Comparison of ENCODE assay signal across 9 mouse cellular contexts in genomic region chr9:66787821-66788220, GRCm38 (mm10). TPM values are rescaled to one million over a fixed set of nuclear protein-coding genes. Genes with fewer than 3 reads are reported as not detected.
DNase-seq lines count a peak whose midpoint lies in the region; ATAC-seq and TF ChIP-seq lines count a peak whose summit lies in the region.
"Had no signal": no experiment of that assay in that cellular context is flagged by ENCODE, and none has a peak within 500 bp of the region (broad histone marks: within the 10 kb centered on the region; RNA-seq: fewer than 3 reads in every experiment).

No protein-coding gene starts in this region.

- no peaks in the 10 kb centered on the region for H3K27me3 ChIP-seq in kidney, adult 2 months (replicated peaks; ENCODE audit: control insufficient read depth, insufficient read depth, low read length)

- H3K27ac ChIP-seq in kidney, adult 2 months (ENCODE audit: insufficient read depth, low read depth, low read length), result no peak overlapping the region
- H3K27ac ChIP-seq: liver, embryonic 15.5 days had no signal

- ATAC-seq in CD4-positive, CD25-positive, alpha-beta regulatory T cell, adult 4 months, result no peak

- TF ChIP-seq CTCF in kidney, adult 2 months (conservative IDR thresholded peaks at IDR 0.05; ENCODE audit: insufficient read depth, insufficient read length, low read depth, low read length), result 0 out of 2 replicates have a peak, but pooled peaks have one; percentile 13

- H3K4me3 ChIP-seq in kidney, adult 2 months (ENCODE audit: insufficient read depth, low read depth, low read length), result no peak overlapping the region
- H3K4me3 ChIP-seq: liver, embryonic 15.5 days had no signal

- 5% methylated on average over 2 of the region's 2 CpGs for WGBS in kidney, adult 2 months

- H3K4me1 ChIP-seq in kidney, adult 2 months (ENCODE audit: control insufficient read depth, insufficient read depth, low read length), result no peaks in the 10 kb centered on the region
- H3K4me1 ChIP-seq: liver, embryonic 15.5 days had no signal

- TF ChIP-seq POLR2A in kidney, adult 2 months (IDR thresholded peaks at IDR 0.05; ENCODE audit: low read depth, low read length), result no peak

- DNase-seq in CD4-positive, CD25-positive, alpha-beta regulatory T cell, adult 2 months (ENCODE audit: low read depth, low spot score), result peak; percentile 66
- peak; percentile 72 for DNase-seq in kidney, adult 2 months
- DNase-seq in kidney, postnatal 10 days, result no peak
- peak; percentile 61 for DNase-seq in A20 (ENCODE audit: low read depth, low spot score)
- DNase-seq in embryo, embryonic 11 days, result peak; percentile 73
- DNase-seq in urinary bladder, adult 18-20 months (ENCODE audit: low spot score in 2 of 2), result no peak
- DNase-seq in B cell, adult 2 months, result no peak

- H3K36me3 ChIP-seq in kidney, adult 2 months (ENCODE audit: control insufficient read depth, insufficient read depth, low read length), result no peaks in the 10 kb centered on the region
- H3K36me3 ChIP-seq: liver, embryonic 15.5 days had no signal

RNA-seq across cellular contexts. Expression of gene Aph1b, which starts 7.5 kb away (rescaled TPM):
- polyA plus RNA-seq in CD4-positive, CD25-positive, alpha-beta regulatory T cell, adult 4 months (2017; shearing (Covaris generic)), result 1 to 10 TPM in 1 of 2 experiments, under 1 TPM in 1; 0.79 to 1.1 TPM
- 5.4 and 6.5 TPM in 2 replicates for polyA plus RNA-seq in kidney, adult 2 months (2012; rRNA removed)

RNA-seq across cellular contexts. Expression of gene Gm10647, which starts 9.0 kb away (rescaled TPM):
- polyA plus RNA-seq in CD4-positive, CD25-positive, alpha-beta regulatory T cell, adult 4 months (2017; shearing (Covaris generic)), result under 1 TPM in 1 of 2 experiments, not detected in 1; 0.17 TPM
- 0.16 and 0.20 TPM in 2 replicates for polyA plus RNA-seq in kidney, adult 2 months (2012; rRNA removed)

RNA-seq across cellular contexts. Expression of gene Aph1c, which starts 46.7 kb away (rescaled TPM):
- polyA plus RNA-seq in CD4-positive, CD25-positive, alpha-beta regulatory T cell, adult 4 months (2017; shearing (Covaris generic)), result under 1 TPM; 0.38 to 0.44 TPM
- polyA plus RNA-seq in kidney, adult 2 months (2012; rRNA removed), result 22.9 and 29.4 TPM in 2 replicates

Comparison
In these comparisons a context has a peak if more than half of its experiments do, and no peak if none do; other contexts are left out.
1. DNase-seq: peak in CD4-positive, CD25-positive, alpha-beta regulatory T cell, adult 2 months (single experiment), kidney, adult 2 months (single experiment), A20 (single experiment) and embryo, embryonic 11 days (single experiment); none in kidney, postnatal 10 days (single experiment), urinary bladder, adult 18-20 months (0 of 2) and B cell, adult 2 months (0 of 2).
2. RNA of gene Aph1c, which starts 46.7 kb away (polyA plus RNA-seq): 22.9 to 29.4 TPM in kidney, adult 2 months; 0.38 to 0.44 TPM in CD4-positive, CD25-positive, alpha-beta regulatory T cell, adult 4 months; every median in the first group is over 10 times any median in the second.